Mouse (Mus musculus): ENCODE results near the gene Gm3727. TPM values are rescaled to one million over a fixed set of nuclear protein-coding genes. Genes with fewer than 3 reads are reported as not detected.

The Gm3727 gene
- not detected in 2 replicates for polyA plus RNA-seq (2012; rRNA removed)

GRCm38 (mm10) chr14:7264614-7265013 is at the start of gene Gm3727:
Gene Gm3727 (minus strand): TSS chr14:7264714.

Other genes starting within 250 kb of the Gm3727 start
- gene Gm10406, start 237.3 kb downstream of the Gm3727 start, polyA plus RNA-seq (2012; rRNA removed) = not detected in 2 replicates
- gene Gm3685, start 219.7 kb downstream of the Gm3727 start, polyA plus RNA-seq (2012; rRNA removed) = not detected in 2 replicates
- 0.12 TPM in 1 of 2 replicates, not detected in the other for gene Gm3696, start 164.1 kb downstream of the Gm3727 start, polyA plus RNA-seq (2012; rRNA removed)
- gene Gm6676, start 139.3 kb downstream of the Gm3727 start, polyA plus RNA-seq (2012; rRNA removed) = not detected in 2 replicates
- not detected in 2 replicates for gene Gm3512, start 90.2 kb downstream of the Gm3727 start, polyA plus RNA-seq (2012; rRNA removed)
- not detected in 2 replicates for gene Gm16434, start 70.2 kb downstream of the Gm3727 start, polyA plus RNA-seq (2012; rRNA removed)
- gene Gm3739, start 50.3 kb upstream of the Gm3727 start, polyA plus RNA-seq (2012; rRNA removed) = 0.09 TPM in 1 of 2 replicates, not detected in the other
- gene Gm5797, start 67.7 kb upstream of the Gm3727 start, polyA plus RNA-seq (2012; rRNA removed) = not detected in 2 replicates
- not detected in 2 replicates for gene Gm8374, start 100.4 kb upstream of the Gm3727 start, polyA plus RNA-seq (2012; rRNA removed)
- gene Gm3755, start 186.2 kb upstream of the Gm3727 start, polyA plus RNA-seq (2012; rRNA removed) = not detected in 2 replicates
- not detected in 2 replicates for gene Gm3752, start 219.0 kb upstream of the Gm3727 start, polyA plus RNA-seq (2012; rRNA removed)